Mouse (Mus musculus): ENCODE results near the gene Ctdspl.

Ctdspl gene

GRCm38 (mm10) chr9:119060701-119061100 lies 134.4 kb downstream of the Ctdspl start:
- no peak for DNase-seq (ENCODE audit: low read depth)

- no peak for DNase-seq (ENCODE audit: low read depth)
Observed at GRCm38 (mm10) chr9:119063036-119063644, 136.9 kb downstream of the Ctdspl start.

GRCm38 (mm10) chr9:119064296-119064695 lies 138.0 kb downstream of the Ctdspl start:
- DNase-seq (ENCODE audit: low read depth), result peak; percentile 59

- peak; percentile 75 for DNase-seq (ENCODE audit: low read depth)
Observed at GRCm38 (mm10) chr9:119067601-119068000, 141.3 kb downstream of the Ctdspl start.

- DNase-seq (ENCODE audit: low read depth), result no peak
Observed at GRCm38 (mm10) chr9:119068266-119068665, 142.0 kb downstream of the Ctdspl start.

- no peak for DNase-seq (ENCODE audit: low read depth)
Observed at GRCm38 (mm10) chr9:119070173-119070825, 144.0 kb downstream of the Ctdspl start.

GRCm38 (mm10) chr9:119071786-119072185 lies 145.5 kb downstream of the Ctdspl start:
- no peak for DNase-seq (ENCODE audit: low read depth)

- peak; percentile 88 for DNase-seq (ENCODE audit: low read depth)
Observed at GRCm38 (mm10) chr9:119073184-119073895, 147.1 kb downstream of the Ctdspl start.

GRCm38 (mm10) chr9:119075685-119076084 lies 149.4 kb downstream of the Ctdspl start:
- peak; percentile 26 for DNase-seq (ENCODE audit: low read depth)

- DNase-seq (ENCODE audit: low read depth), result no peak
Observed at GRCm38 (mm10) chr9:119080040-119080675, 153.9 kb downstream of the Ctdspl start.

GRCm38 (mm10) chr9:119082039-119082438 lies 155.8 kb downstream of the Ctdspl start:
- DNase-seq (ENCODE audit: low read depth), result no peak

- DNase-seq (ENCODE audit: low read depth), result no peak
Observed at GRCm38 (mm10) chr9:119082656-119083430, 156.6 kb downstream of the Ctdspl start.

GRCm38 (mm10) chr9:119083966-119084365 lies 157.7 kb downstream of the Ctdspl start:
- DNase-seq (ENCODE audit: low read depth), result no peak

GRCm38 (mm10) chr9:119086451-119086850 lies 160.2 kb downstream of the Ctdspl start:
- no peak for DNase-seq (ENCODE audit: low read depth)

GRCm38 (mm10) chr9:119087309-119087708 lies 161.1 kb downstream of the Ctdspl start:
- DNase-seq (ENCODE audit: low read depth), result no peak

- DNase-seq (ENCODE audit: low read depth), result peak; percentile 94
Observed at GRCm38 (mm10) chr9:119088148-119088801, 162.0 kb downstream of the Ctdspl start.

GRCm38 (mm10) chr9:119089437-119089836 lies 163.2 kb downstream of the Ctdspl start:
- no peak for DNase-seq (ENCODE audit: low read depth)

GRCm38 (mm10) chr9:119090462-119090861 lies 164.2 kb downstream of the Ctdspl start:
- no peak for DNase-seq (ENCODE audit: low read depth)

GRCm38 (mm10) chr9:119091581-119092310 lies 165.5 kb downstream of the Ctdspl start:
- DNase-seq (ENCODE audit: low read depth), result no peak

Data from 416B (cell line).